Mouse (Mus musculus): ENCODE measurements around the gene Ube2c. TPM values are rescaled to one million over a fixed set of nuclear protein-coding genes. Genes with fewer than 3 reads are reported as not detected.
"Not testable (repeated sequence)": the region's sequence is repeated elsewhere in the genome, so short reads cannot be mapped to it uniquely, and the experiment has no call there.

The Ube2c gene
- total RNA-seq, 2 experiments from 2014 or later: 0.80 to 2.4 TPM

- peak in 1 of 2 experiments; percentile 26 for DNase-seq
Measured at GRCm38 (mm10) chr2:164788411-164788810, 18.7 kb downstream of the Ube2c start.

- peak; percentile 29 to 33 for DNase-seq
Measured at GRCm38 (mm10) chr2:164790451-164790850, 20.8 kb downstream of the Ube2c start.

GRCm38 (mm10) chr2:164791841-164792261, 22.2 kb downstream of the Ube2c start:
- DNase-seq: no peak

- no peak for DNase-seq
Measured at GRCm38 (mm10) chr2:164792400-164793190, 22.9 kb downstream of the Ube2c start.

GRCm38 (mm10) chr2:164793236-164793635, 23.5 kb downstream of the Ube2c start:
- peak; percentile 51 to 71 for DNase-seq

- peak in 1 of 2 experiments; percentile 29 for DNase-seq
Measured at GRCm38 (mm10) chr2:164793772-164794171, 24.1 kb downstream of the Ube2c start.

- peak; percentile 84 to 91 for DNase-seq
Measured at GRCm38 (mm10) chr2:164794293-164794692, 24.6 kb downstream of the Ube2c start.

GRCm38 (mm10) chr2:164795868-164796267, 26.2 kb downstream of the Ube2c start:
- no peak for DNase-seq

GRCm38 (mm10) chr2:164798554-164798953, 28.9 kb downstream of the Ube2c start:
- not testable (repeated sequence) for DNase-seq

GRCm38 (mm10) chr2:164800252-164801004, 30.7 kb downstream of the Ube2c start:
- no peak for DNase-seq

- no peak for DNase-seq
Measured at GRCm38 (mm10) chr2:164803201-164803920, 33.7 kb downstream of the Ube2c start.

- DNase-seq: no peak
Measured at GRCm38 (mm10) chr2:164803921-164804313, 34.2 kb downstream of the Ube2c start.

- peak; percentile 98 to 100 for DNase-seq
Measured at GRCm38 (mm10) chr2:164804533-164805331, 35.0 kb downstream of the Ube2c start, which contains the start of the genes Acot8 and Zswim3. TSS of gene Acot8 (minus strand) at chr2:164804882. TSS of gene Zswim3 (plus strand) at chr2:164805098.

- no peak for DNase-seq
Measured at GRCm38 (mm10) chr2:164805332-164805718, 35.6 kb downstream of the Ube2c start.

- no peak for DNase-seq
Measured at GRCm38 (mm10) chr2:164806614-164807013, 36.9 kb downstream of the Ube2c start.

- no peak for DNase-seq
Measured at GRCm38 (mm10) chr2:164813557-164813956, 43.9 kb downstream of the Ube2c start.

- no peak for DNase-seq
Measured at GRCm38 (mm10) chr2:164815348-164815747, 45.6 kb downstream of the Ube2c start.

GRCm38 (mm10) chr2:164815821-164816220, 46.1 kb downstream of the Ube2c start:
- DNase-seq: no peak

GRCm38 (mm10) chr2:164817206-164817605, 47.5 kb downstream of the Ube2c start:
- no peak for DNase-seq

GRCm38 (mm10) chr2:164817703-164818102, 48.0 kb downstream of the Ube2c start:
- DNase-seq: no peak

GRCm38 (mm10) chr2:164821060-164821459, 51.4 kb downstream of the Ube2c start:
- no peak for DNase-seq
